Mouse (Mus musculus): ENCODE measurements at regions not wholly inside any gene's neighbourhood (a gene's known extent, or its start where the extent isn't known, plus 50 kb on each side); places are given as distances from the start of the nearest gene placed in this dataset.
"Not testable (repeated sequence)": the region's sequence is repeated elsewhere in the genome, so short reads cannot be mapped to it uniquely, and the experiment has no call there.

- DNase-seq (ENCODE audit: low spot score) = no peak
These were observed 145.5 kb downstream of the Tsen15 start for GRCm38 (mm10) chr1:152241026-152241425.

GRCm38 (mm10) chr1:152239376-152239775 is 147.1 kb downstream of the Tsen15 start:
- DNase-seq (ENCODE audit: low spot score) = no peak

- DNase-seq (ENCODE audit: low spot score) = no peak
These were observed 145.4 kb upstream of the 1700025G04Rik start for GRCm38 (mm10) chr1:152235212-152235792.

- no peak for DNase-seq (ENCODE audit: low spot score)
These were observed 144.8 kb upstream of the 1700025G04Rik start for GRCm38 (mm10) chr1:152234716-152235115.

- no peak for DNase-seq (ENCODE audit: low spot score)
These were observed 141.8 kb upstream of the 1700025G04Rik start for GRCm38 (mm10) chr1:152231717-152232202.

GRCm38 (mm10) chr1:152229709-152230108 is 139.8 kb upstream of the 1700025G04Rik start:
- no peak for DNase-seq (ENCODE audit: low spot score)

GRCm38 (mm10) chr1:152226049-152226448 is 136.1 kb upstream of the 1700025G04Rik start:
- DNase-seq (ENCODE audit: low spot score) = no peak

GRCm38 (mm10) chr1:152223666-152224065 is 133.7 kb upstream of the 1700025G04Rik start:
- no peak for DNase-seq (ENCODE audit: low spot score)

- no peak for DNase-seq (ENCODE audit: low spot score)
These were observed 131.1 kb upstream of the 1700025G04Rik start for GRCm38 (mm10) chr1:152220804-152221565.

GRCm38 (mm10) chr1:152219752-152220151 is 129.8 kb upstream of the 1700025G04Rik start:
- DNase-seq (ENCODE audit: low spot score) = not testable (repeated sequence)

- no peak for DNase-seq (ENCODE audit: low spot score)
These were observed 127.5 kb upstream of the 1700025G04Rik start for GRCm38 (mm10) chr1:152217404-152217803.

- no peak for DNase-seq (ENCODE audit: low spot score)
These were observed 124.5 kb upstream of the 1700025G04Rik start for GRCm38 (mm10) chr1:152214376-152214775.

GRCm38 (mm10) chr1:152203187-152203586 is 113.3 kb upstream of the 1700025G04Rik start:
- DNase-seq (ENCODE audit: low spot score) = no peak

- no peak for DNase-seq (ENCODE audit: low spot score)
These were observed 98.8 kb upstream of the 1700025G04Rik start for GRCm38 (mm10) chr1:152188700-152189099.

GRCm38 (mm10) chr1:152184956-152185355 is 95.0 kb upstream of the 1700025G04Rik start:
- no peak for DNase-seq (ENCODE audit: low spot score)

GRCm38 (mm10) chr1:152176267-152176970 is 86.5 kb upstream of the 1700025G04Rik start:
- DNase-seq (ENCODE audit: low spot score) = no peak

- DNase-seq (ENCODE audit: low spot score) = no peak
These were observed 85.8 kb upstream of the 1700025G04Rik start for GRCm38 (mm10) chr1:152175691-152176090.

GRCm38 (mm10) chr1:152174464-152174863 is 84.5 kb upstream of the 1700025G04Rik start:
- no peak for DNase-seq (ENCODE audit: low spot score)

- DNase-seq (ENCODE audit: low spot score) = no peak
These were observed 81.3 kb upstream of the 1700025G04Rik start for GRCm38 (mm10) chr1:152171034-152171790.

- no peak for DNase-seq (ENCODE audit: low spot score)
These were observed 80.7 kb upstream of the 1700025G04Rik start for GRCm38 (mm10) chr1:152170583-152170982.

GRCm38 (mm10) chr1:152169508-152169907 is 79.6 kb upstream of the 1700025G04Rik start:
- no peak for DNase-seq (ENCODE audit: low spot score)

- DNase-seq (ENCODE audit: low spot score) = no peak
These were observed 78.4 kb upstream of the 1700025G04Rik start for GRCm38 (mm10) chr1:152168284-152168683.
